Mouse (Mus musculus) CH12.LX (cell line): ENCODE measurements around the gene Ddr1.
"Not testable (repeated sequence)": the region's sequence is repeated elsewhere in the genome, so short reads cannot be mapped to it uniquely, and the experiment has no call there.

Source experiments
- CHD2 ChIP-seq: IDR thresholded peaks from 2 replicates; pipeline ENCODE4 v1.6.1; 2011; ENCODE audit warnings: low read length, improper control_type of control experiment
- CTCF ChIP-seq, 2 experiments: IDR thresholded peaks in 1 of 2; conservative IDR thresholded peaks in 1 of 2; 2 replicates each; pipeline ENCODE4 v1.5.1; 2011 to 2012; ENCODE audit warnings: low read depth in 2 of 2, low read length in 2 of 2, improper control_type of control experiment in 1 of 2, inconsistent platforms in 1 of 2, mild to moderate bottlenecking in 1 of 2, moderate library complexity in 1 of 2
- EP300 ChIP-seq: IDR thresholded peaks from 2 replicates; pipeline ENCODE4 v1.6.1; 2011; ENCODE audit warnings: low read length, improper control_type of control experiment
- ETS1 ChIP-seq: conservative IDR thresholded peaks from 2 replicates; pipeline ENCODE4 v1.6.1; 2012; ENCODE audit warnings: low read depth, mild to moderate bottlenecking, inconsistent platforms, low read length, improper control_type of control experiment, moderate library complexity
- JUND ChIP-seq: conservative IDR thresholded peaks from 2 replicates; pipeline ENCODE4 v1.6.1; 2011; ENCODE audit warnings: low read depth, low read length, improper control_type of control experiment
- KAT2A ChIP-seq: IDR thresholded peaks from 2 replicates; pipeline ENCODE4 v1.6.1; 2012; ENCODE audit warnings: low read length, improper control_type of control experiment, inconsistent platforms; ENCODE audit not compliant: insufficient replicate concordance
- NRF1 ChIP-seq: IDR thresholded peaks from 2 replicates; pipeline ENCODE4 v1.6.1; 2014; ENCODE audit warnings: low read depth, mild to moderate bottlenecking, inconsistent platforms, low read length, improper control_type of control experiment, moderate library complexity
- POLR2A ChIP-seq: IDR thresholded peaks from 2 replicates; pipeline ENCODE4 v1.6.1; 2011; ENCODE audit warnings: low read depth, mild to moderate bottlenecking, improper control_type of control experiment, low read length
- RAD21 ChIP-seq: IDR thresholded peaks from 2 replicates; pipeline ENCODE4 v1.6.1; 2011; ENCODE audit warnings: low read depth, mild to moderate bottlenecking, low read length, improper control_type of control experiment, moderate library complexity
- TCF12 ChIP-seq: IDR thresholded peaks from 2 replicates; pipeline ENCODE4 v1.6.1; 2014; ENCODE audit warnings: low read depth, mild to moderate bottlenecking, inconsistent platforms, low read length, improper control_type of control experiment
- USF1 ChIP-seq: IDR thresholded peaks from 2 replicates; pipeline ENCODE4 v1.6.1; 2014; ENCODE audit warnings: low read depth, mild to moderate bottlenecking, inconsistent platforms, low read length, improper control_type of control experiment

- not testable (repeated sequence) for TF ChIP-seq CTCF (conservative IDR thresholded peaks at IDR 0.05 in 1 of 2, IDR thresholded peaks at IDR 0.05 in 1 of 2; ENCODE audit: low read depth in 2 of 2, low read length in 2 of 2); TCF12; CHD2; JUND; ETS1; POLR2A; KAT2A; USF1; NRF1; EP300; RAD21
Observed at GRCm38 (mm10) chr17:35730112-35730511, 25.7 kb upstream of the Ddr1 start.
